Mouse (Mus musculus) adrenal gland, postnatal 10 days (tissue): ENCODE results near the gene Olfr1406. TPM values are rescaled to one million over a fixed set of nuclear protein-coding genes. Genes with fewer than 3 reads are reported as not detected.
"Not testable (repeated sequence)": the region's sequence is repeated elsewhere in the genome, so short reads cannot be mapped to it uniquely, and the experiment has no call there.

Source experiments
- DNase-seq: peaks from one replicate; pipeline ENCODE4 v3.0.0; 2021; ENCODE audit warnings: mixed read lengths
- long read RNA-seq, 2 experiments: library from polyadenylated mRNA; stranded (forward); transcript quantifications; one replicate each; pipeline ENCODE4 v2.0.0; 2021
- total RNA-seq, 2 experiments: library from RNA; stranded (reverse); gene quantifications; 2 replicates each; pipeline ENCODE4 v1.2.3; 2021

Gene Olfr1406
- total RNA-seq: not detected
- long read RNA-seq, experiment 1: 0 reads
- long read RNA-seq, experiment 2: 0 reads

DNA sequence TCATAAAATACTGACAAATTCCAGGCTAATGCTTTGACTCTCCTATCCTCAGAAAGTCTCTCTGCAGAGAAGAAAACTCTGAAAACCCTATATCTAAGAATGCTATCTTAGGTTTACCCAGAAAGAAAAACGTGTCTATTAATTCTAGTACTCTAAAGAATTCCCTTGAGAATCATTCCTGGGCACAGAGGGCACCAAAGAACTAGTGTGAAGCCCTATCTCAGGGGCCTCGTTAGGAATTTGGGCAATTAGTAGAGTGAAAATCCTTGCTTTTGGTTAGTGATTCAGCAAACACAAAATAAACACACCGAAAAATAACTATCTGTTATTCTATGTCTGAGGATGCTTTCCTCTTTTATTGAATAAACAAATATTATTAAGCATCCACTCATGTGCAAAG, at the start of gene Olfr1406:
Gene Olfr1406, minus strand, starts transcription at position 101 of the 400 bp plus-strand sequence.
- no peak for DNase-seq

- DNase-seq: not testable (repeated sequence)
These were observed 46.6 kb upstream of the Olfr1406 start for GRCm38 (mm10) chr1:173237004-173237403.

GRCm38 (mm10) chr1:173227081-173227480, 36.6 kb upstream of the Olfr1406 start, which contains the start of gene Fcer1a:
Gene Fcer1a (minus strand): TSS chr1:173227214.
- DNase-seq: no peak

DNA sequence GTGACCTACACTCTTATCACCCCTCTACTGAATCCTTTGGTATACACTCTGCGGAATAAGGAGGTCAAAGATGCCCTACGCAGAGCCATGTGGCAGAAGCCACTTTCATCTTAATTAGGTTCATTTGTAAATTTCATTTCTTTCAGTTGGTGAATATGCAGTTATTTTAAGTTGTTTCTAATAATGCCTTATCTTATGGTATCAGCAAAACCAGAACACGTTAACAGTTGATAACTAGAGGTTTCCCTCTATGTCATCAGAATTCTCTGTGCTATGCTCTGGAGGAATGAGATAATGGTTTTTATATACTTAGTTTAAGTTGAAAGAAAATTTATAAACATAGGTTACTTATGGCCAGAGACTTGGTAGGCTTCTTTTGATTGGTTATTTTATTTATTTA, 26.0 kb upstream of the Olfr1406 start:
- no peak for DNase-seq

GRCm38 (mm10) chr1:173212092-173212491, 21.7 kb upstream of the Olfr1406 start, which contains the start of gene Olfr1404:
Gene Olfr1404 (plus strand): TSS chr1:173212392.
- no peak for DNase-seq

DNA sequence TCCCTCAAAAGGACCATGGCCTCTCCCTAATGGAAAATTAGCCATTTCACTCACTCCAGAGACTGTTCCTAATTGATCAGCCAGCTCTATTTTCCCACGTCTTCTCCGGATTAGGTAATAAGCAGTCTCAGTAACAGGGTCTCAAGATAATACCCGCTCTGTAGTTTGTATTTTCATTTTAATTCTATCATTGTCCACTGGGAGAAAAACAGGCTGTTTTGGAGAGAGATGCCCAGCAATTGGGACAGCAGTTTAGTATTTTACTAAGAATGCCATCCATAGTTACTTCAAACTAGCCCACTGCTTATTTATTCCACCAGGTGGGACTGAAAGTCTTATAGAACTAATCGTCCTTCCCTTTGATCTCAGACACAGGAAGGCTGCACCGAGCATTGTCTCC, 7.1 kb upstream of the Olfr1406 start, which contains the start of gene Olfr218:
Gene Olfr218, plus strand, starts transcription at position 301 of the 400 bp plus-strand sequence.
- DNase-seq: no peak

GRCm38 (mm10) chr1:173196359-173196758, 5.9 kb upstream of the Olfr1406 start:
- no peak for DNase-seq

DNA sequence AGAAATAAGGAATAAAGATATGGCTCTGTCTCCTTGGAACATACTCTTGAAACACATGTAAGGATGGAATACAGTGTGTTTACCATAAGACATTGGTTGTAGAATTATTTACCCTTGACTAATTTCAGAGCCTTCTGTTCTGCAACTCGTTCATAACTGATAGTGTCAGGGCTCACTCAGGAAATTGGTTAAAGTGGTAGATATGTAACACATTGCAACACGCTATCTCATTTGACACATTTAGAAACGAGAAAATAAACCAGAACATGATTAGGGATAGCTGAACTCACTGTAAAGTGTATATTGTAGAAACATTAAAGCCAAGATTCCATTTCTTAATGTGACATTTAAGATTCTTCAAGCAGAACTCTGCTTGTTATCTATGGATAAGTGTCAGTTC, 1.6 kb upstream of the Olfr1406 start:
- no peak for DNase-seq

DNA sequence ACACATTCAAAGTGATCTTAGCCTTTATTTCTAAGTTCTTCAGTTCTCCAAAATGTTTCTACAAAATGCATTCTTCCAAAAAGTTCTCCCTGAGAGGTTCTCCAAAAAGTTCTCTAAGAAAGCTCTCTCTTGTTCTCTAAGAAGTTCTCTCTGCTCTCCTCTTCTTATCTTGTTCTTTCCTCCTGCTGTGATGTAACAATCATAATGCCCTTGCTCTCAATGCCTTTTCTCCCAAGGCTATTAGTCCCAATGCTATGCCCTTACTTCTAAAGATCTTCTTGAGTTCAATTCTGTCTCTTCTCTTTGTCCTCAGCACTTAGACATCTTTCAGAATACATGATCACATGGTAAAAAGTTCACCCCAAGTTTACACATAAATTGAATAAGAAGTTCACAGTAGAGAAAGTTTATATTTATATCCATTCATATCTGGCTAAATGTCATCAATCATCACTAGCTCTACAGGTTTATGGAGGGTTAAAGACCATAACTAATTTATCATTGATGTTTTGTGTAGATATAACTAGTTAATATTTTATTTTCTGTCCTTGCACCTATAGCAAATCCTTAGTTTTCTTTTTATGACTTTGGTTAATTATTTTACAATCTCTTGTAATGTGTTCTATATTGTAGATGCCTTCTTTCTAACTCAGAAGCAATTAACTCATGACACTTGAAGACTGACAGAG, 16.1 kb downstream of the Olfr1406 start:
- DNase-seq: no peak

GRCm38 (mm10) chr1:173137274-173137673, 53.2 kb downstream of the Olfr1406 start, which contains the start of gene Olfr1408:
Gene Olfr1408 (minus strand): TSS chr1:173137374.
- DNase-seq: no peak

Other genes with a start within 250 kb of the Olfr1406 start
- not detected for gene Olfr16, start 240.2 kb downstream of the Olfr1406 start, total RNA-seq
- not detected for gene Olfr1408, start 53.3 kb downstream of the Olfr1406 start, total RNA-seq
- gene Olfr218, start 7.2 kb upstream of the Olfr1406 start, total RNA-seq: not detected
- gene Olfr1404, start 21.8 kb upstream of the Olfr1406 start, total RNA-seq: not detected
- gene Fcer1a, start 36.6 kb upstream of the Olfr1406 start, total RNA-seq: not detected
- not detected for gene Olfr418, start 75.4 kb upstream of the Olfr1406 start, total RNA-seq
- not detected for gene Mptx2, start 87.1 kb upstream of the Olfr1406 start, total RNA-seq
- 1 to 10 TPM; 4.5 to 5.5 TPM for gene Ackr1, start 143.1 kb upstream of the Olfr1406 start, total RNA-seq
- gene Aim2, start 160.2 kb upstream of the Olfr1406 start, total RNA-seq: 1 to 10 TPM; 3.4 to 5.1 TPM
- gene Cadm3, start 177.1 kb upstream of the Olfr1406 start, total RNA-seq: 10 to 100 TPM; 13.5 to 19.4 TPM